Mouse (Mus musculus) right cerebral cortex, postnatal 25 days (tissue): ENCODE measurements around the gene Cdyl.
A peak's percentile ranks its signal among the peaks of the same experiment; 100 is the strongest.

Source experiments
- DNase-seq: peaks from one replicate; pipeline ENCODE4 v3.0.0; 2022

The Cdyl gene

GRCm38 (mm10) chr13:35848694-35849093, 189.1 kb downstream of the Cdyl start:
- DNase-seq: no peak

- DNase-seq: no peak
Measured at GRCm38 (mm10) chr13:35851581-35851980, 191.9 kb downstream of the Cdyl start.

- DNase-seq: no peak
Measured at GRCm38 (mm10) chr13:35852851-35853575, 193.4 kb downstream of the Cdyl start.

DNA sequence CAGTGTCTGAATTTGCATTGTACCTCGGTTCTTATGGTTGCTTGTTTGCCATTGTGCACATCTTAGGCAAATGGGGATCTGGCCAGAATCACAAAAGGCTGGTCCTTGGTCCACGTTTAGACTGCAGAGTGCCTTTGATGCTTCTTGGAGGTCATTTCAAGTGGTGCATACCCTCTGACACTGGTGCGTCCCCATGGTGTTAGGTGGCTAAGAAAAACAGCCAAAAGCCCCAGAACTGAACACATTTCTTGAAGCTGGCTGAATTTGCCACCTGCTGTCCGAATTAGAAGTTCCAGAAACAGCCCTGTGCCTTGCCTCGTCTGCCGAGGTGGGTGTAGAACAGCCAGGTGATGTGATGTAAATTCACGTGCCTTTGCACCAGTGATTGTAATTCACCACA, 197.9 kb downstream of the Cdyl start:
- no peak for DNase-seq

GRCm38 (mm10) chr13:35860916-35861315, 201.3 kb downstream of the Cdyl start:
- no peak for DNase-seq

- DNase-seq: no peak
Measured at GRCm38 (mm10) chr13:35870659-35871058, 211.0 kb downstream of the Cdyl start.

DNA sequence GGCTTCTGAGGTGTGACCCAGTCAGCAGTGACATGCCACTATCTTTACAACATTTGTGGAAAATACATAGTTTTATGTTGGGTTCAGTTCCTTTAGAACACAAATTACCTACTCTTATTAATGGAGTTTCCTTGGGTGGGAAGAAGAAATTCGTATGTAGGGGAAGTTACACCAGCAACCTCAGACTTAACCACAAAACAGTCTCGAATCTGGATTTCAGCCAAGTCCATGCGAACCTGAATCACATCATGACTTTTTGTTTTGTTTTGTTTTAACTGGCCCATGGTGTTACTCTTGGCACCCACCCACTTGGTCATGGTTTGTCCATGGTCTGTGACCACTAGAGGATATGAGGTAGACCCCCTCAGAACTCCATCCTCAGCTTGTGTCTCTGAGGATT, 211.5 kb downstream of the Cdyl start:
- DNase-seq: no peak

DNA sequence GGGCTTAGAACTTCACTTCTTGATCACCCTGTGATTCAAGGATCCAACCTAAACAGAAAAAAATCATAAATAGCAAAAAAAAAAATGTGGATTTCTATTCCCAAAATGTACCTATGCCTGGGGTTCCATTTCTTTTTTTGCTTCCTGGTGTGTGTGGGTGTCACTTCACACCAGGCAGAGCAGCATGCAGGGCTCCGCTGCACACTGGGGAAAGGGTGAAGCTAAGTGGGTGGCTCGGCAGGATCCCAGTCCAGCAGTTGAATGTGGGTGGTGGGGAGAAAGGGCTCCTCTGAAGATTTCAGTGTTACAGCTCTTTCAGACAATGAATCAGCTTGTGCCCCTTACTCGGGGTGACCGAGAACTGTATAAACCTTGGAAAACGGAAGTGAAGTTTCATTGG, 215.8 kb downstream of the Cdyl start:
- peak; percentile 26 for DNase-seq

- no peak for DNase-seq
Measured at GRCm38 (mm10) chr13:35878282-35878681, 218.6 kb downstream of the Cdyl start.

GRCm38 (mm10) chr13:35879068-35879467, 219.4 kb downstream of the Cdyl start:
- DNase-seq: no peak

- no peak for DNase-seq
Measured at GRCm38 (mm10) chr13:35879519-35879918, 219.9 kb downstream of the Cdyl start.

GRCm38 (mm10) chr13:35880555-35881046, 221.0 kb downstream of the Cdyl start:
- no peak for DNase-seq

GRCm38 (mm10) chr13:35886121-35886725, 226.6 kb downstream of the Cdyl start:
- DNase-seq: no peak

DNA sequence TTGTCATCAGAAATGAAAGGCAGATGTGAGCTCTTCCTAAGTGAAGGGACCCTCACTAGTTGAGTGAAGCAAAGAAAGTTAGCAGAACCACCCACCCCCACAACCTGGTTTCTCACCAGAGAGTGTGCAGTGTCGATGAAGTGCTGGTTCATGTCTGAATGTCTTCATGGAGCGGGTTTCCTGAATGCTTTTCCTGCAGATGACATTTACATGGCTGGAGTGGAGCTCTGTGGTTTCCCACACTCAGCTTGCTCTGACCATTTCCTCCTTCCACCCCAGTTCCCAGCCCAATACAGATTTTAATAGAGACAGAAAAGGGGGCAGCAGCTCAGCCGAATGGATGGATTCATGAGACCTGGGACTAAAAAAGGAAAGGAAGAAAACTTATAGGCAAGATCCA, 233.2 kb downstream of the Cdyl start:
- no peak for DNase-seq

DNA sequence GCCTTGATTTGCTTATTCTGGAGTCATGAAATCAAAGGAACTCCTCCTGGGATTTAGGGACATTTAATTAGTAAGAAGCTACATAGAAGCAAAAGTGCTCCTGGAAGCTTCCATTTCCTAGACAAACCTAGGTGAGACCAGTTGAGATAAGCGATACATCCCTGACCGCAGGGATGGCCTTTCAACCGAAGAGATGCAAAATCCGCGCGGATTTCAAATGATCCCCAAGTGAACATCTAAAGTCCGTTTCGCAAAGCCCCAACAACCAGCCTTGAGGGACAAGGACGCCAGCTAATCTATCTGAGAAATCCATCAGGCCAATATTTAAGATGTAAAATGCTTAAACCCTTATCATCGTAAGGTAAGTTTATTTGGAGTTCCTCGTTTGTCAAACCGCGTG, 245.7 kb downstream of the Cdyl start:
- DNase-seq: no peak

DNA sequence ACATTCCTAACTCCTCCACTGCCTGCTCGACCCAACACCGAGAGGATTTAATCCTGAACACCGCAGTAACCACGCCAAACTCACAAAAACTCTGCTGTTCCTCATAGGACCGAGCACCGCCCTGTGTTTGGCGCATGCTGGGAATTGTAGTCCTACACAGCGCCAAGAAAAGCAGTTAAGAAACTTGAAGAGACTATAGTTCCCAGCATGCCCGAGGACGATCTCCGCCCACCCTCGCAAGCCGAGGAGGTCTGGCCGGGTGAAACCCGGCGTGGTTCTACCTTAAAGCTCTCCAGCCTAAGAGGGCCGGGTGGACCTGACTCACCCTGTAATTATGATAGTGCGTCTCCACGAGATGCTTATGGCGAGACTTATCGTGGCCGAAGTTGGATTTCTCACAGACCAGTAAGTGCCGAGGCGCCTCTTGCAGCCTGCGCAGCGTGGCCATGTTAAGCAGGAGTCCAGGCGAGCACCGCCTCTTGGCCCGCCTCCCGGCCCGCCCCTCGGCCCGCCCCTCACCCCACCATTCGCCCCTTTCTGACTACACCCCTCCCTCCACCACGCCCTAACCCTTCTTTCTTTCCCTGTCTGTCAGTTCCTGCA, 246.3 kb downstream of the Cdyl start, which contains the start of gene Rpp40:
Gene Rpp40 (minus strand): TSS at position 481 of the 603 bp plus-strand sequence.
- DNase-seq: peak; percentile 93

- DNase-seq: no peak
Measured at GRCm38 (mm10) chr13:35911476-35911875, 251.8 kb downstream of the Cdyl start.
